Mouse (Mus musculus) macrophage (primary cell): Measurements from ENCODE around the gene Smarcd1. TPM values are rescaled to one million over a fixed set of nuclear protein-coding genes. Genes with fewer than 3 reads are reported as not detected.

ENCODE experiments used
- H3K27ac ChIP-seq: fragments of 350-480 bp; formaldehyde crosslinking; 2 replicates; pipeline ENCODE4 v1.9.0; 2021
- H3K36me3 ChIP-seq: fragments of 350-480 bp; formaldehyde crosslinking; 2 replicates; pipeline ENCODE4 v1.9.0; 2021; ENCODE audit errors: inconsistent target
- H3K4me3 ChIP-seq: fragments of 350-480 bp; formaldehyde crosslinking; 2 replicates; pipeline ENCODE4 v1.9.0; 2021; ENCODE audit errors: inconsistent target
- H3K79me2 ChIP-seq: fragments of 350-480 bp; formaldehyde crosslinking; 2 replicates; pipeline ENCODE4 v1.9.0; 2021; ENCODE audit errors: inconsistent target
- WGBS: methylation state at CpG from one replicate; pipeline ENCODE4 v1.1.7; 2026; ENCODE audit warnings: inconsistent platforms; ENCODE audit not compliant: missing documents; 5-methylcytosine and 5-hydroxymethylcytosine counted together
- polyA plus RNA-seq: library from polyadenylated mRNA; stranded (reverse); fragments of 250-400 nt; gene quantifications from 3 replicates; pipeline ENCODE4 v1.2.4, GENCODE M21; 2018; ENCODE audit warnings: inconsistent platforms
- total RNA-seq, 78 experiments: library from RNA; depleted of rRNA; stranded (reverse); fragments of 250-400 nt; gene quantifications; 1 replicate in 9 of 78; 2 replicates in 24 of 78; 3 replicates in 43 of 78; 4 replicates in 2 of 78; pipeline ENCODE4 v1.2.4; 2018; ENCODE audit warnings: inconsistent platforms in 56 of 78

Gene Smarcd1
- 10 to 100 TPM; 11.9 to 56.1 (median 33.2) TPM for total RNA-seq (2018; cell fraction: chromatin; rRNA removed)
- 10 to 100 TPM; 11.6 to 22.9 (median 18.2) TPM for total RNA-seq (2018; cell fraction: cytosol; rRNA removed)
- total RNA-seq (2018; cell fraction: nucleus; rRNA removed): 10 to 100 TPM; 10.8 to 37.2 (median 24.3) TPM
- 13.0 to 15.0 TPM (median 14.7 TPM) in 3 replicates for polyA plus RNA-seq

- H3K79me2 ChIP-seq: no peaks in the 10 kb centered on the region; the same call in 1 of the 2 replicates
- H3K4me3 ChIP-seq: peak within 1 kb of the TSS; percentile 53
- no peak within 1 kb of the TSS for H3K27ac ChIP-seq
- peaks cover 14% of the 10 kb centered on the region for H3K36me3 ChIP-seq
- WGBS: 2% methylated on average over 46 of the region's 71 CpGs
These were observed at the start of gene Smarcd1 for GRCm38 (mm10) chr15:99701999-99702900. Gene Smarcd1 (plus strand): TSS chr15:99702129.

GRCm38 (mm10) chr15:99653291-99653690, 48.6 kb upstream of the Smarcd1 start:
- 22% methylated on average over 8 of the region's 8 CpGs for WGBS
- no peaks in the 10 kb centered on the region for H3K36me3 ChIP-seq
- no peak overlapping the region for H3K4me3 ChIP-seq
- H3K27ac ChIP-seq: no peak overlapping the region
- H3K79me2 ChIP-seq: peaks cover 29% of the 10 kb centered on the region

GRCm38 (mm10) chr15:99653876-99654275, 48.1 kb upstream of the Smarcd1 start:
- 28% methylated on average over 21 of the region's 21 CpGs for WGBS
- Histone ChIP-seq H3K27ac (no peak overlapping the region), H3K4me3 (no peak overlapping the region), H3K79me2 (peaks cover 24% of the 10 kb centered on the region), H3K36me3 (no peaks in the 10 kb centered on the region)

GRCm38 (mm10) chr15:99655956-99656355, 46.0 kb upstream of the Smarcd1 start:
- Histone ChIP-seq H3K36me3 (no peaks in the 10 kb centered on the region), H3K79me2 (peaks cover 3% of the 10 kb centered on the region), H3K4me3 (no peak overlapping the region), H3K27ac (no peak overlapping the region)
- 72% methylated on average over 9 of the region's 9 CpGs for WGBS

GRCm38 (mm10) chr15:99658437-99658836, 43.5 kb upstream of the Smarcd1 start:
- H3K27ac ChIP-seq: no peak overlapping the region
- H3K4me3 ChIP-seq: no peak overlapping the region
- WGBS: 74% methylated on average over 2 of the region's 2 CpGs
- H3K36me3 ChIP-seq: no peaks in the 10 kb centered on the region
- no peaks in the 10 kb centered on the region for H3K79me2 ChIP-seq

GRCm38 (mm10) chr15:99661121-99661830, 40.7 kb upstream of the Smarcd1 start:
- H3K27ac ChIP-seq: no peak overlapping the region
- 97% methylated on average over 15 of the region's 15 CpGs for WGBS
- H3K4me3 ChIP-seq: no peak overlapping the region
- H3K36me3 ChIP-seq: no peaks in the 10 kb centered on the region
- H3K79me2 ChIP-seq: no peaks in the 10 kb centered on the region

GRCm38 (mm10) chr15:99662371-99662770, 39.6 kb upstream of the Smarcd1 start:
- Histone ChIP-seq H3K4me3 (no peak overlapping the region), H3K36me3 (no peaks in the 10 kb centered on the region), H3K79me2 (no peaks in the 10 kb centered on the region), H3K27ac (no peak overlapping the region)
- 85% methylated on average over 7 of the region's 7 CpGs for WGBS

- no peaks in the 10 kb centered on the region for H3K36me3 ChIP-seq
- WGBS: 10% methylated on average over 17 of the region's 17 CpGs
- no peaks in the 10 kb centered on the region for H3K79me2 ChIP-seq
- no peak overlapping the region for H3K27ac ChIP-seq
- H3K4me3 ChIP-seq: peak overlapping the region; percentile 7; the same call in 1 of the 2 replicates
These were observed 37.8 kb upstream of the Smarcd1 start for GRCm38 (mm10) chr15:99663964-99664599.

- WGBS: 2% methylated on average over 44 of the region's 52 CpGs
- H3K36me3 ChIP-seq: no peaks in the 10 kb centered on the region
- H3K4me3 ChIP-seq: peak overlapping the region; percentile 7; the same call in 1 of the 2 replicates
- no peaks in the 10 kb centered on the region for H3K79me2 ChIP-seq
- H3K27ac ChIP-seq: no peak overlapping the region
These were observed 37.1 kb upstream of the Smarcd1 start for GRCm38 (mm10) chr15:99664600-99665451.

- H3K4me3 ChIP-seq: no peak overlapping the region
- 100% methylated on average over 2 of the region's 2 CpGs for WGBS
- H3K36me3 ChIP-seq: no peaks in the 10 kb centered on the region
- H3K79me2 ChIP-seq: no peaks in the 10 kb centered on the region
- H3K27ac ChIP-seq: no peak overlapping the region
These were observed 34.4 kb upstream of the Smarcd1 start for GRCm38 (mm10) chr15:99667544-99667943.

GRCm38 (mm10) chr15:99668881-99669280, 33.0 kb upstream of the Smarcd1 start:
- 10% methylated on average over 12 of the region's 12 CpGs for WGBS
- Histone ChIP-seq H3K79me2 (no peaks in the 10 kb centered on the region), H3K27ac (no peak overlapping the region), H3K36me3 (no peaks in the 10 kb centered on the region), H3K4me3 (no peak overlapping the region)

GRCm38 (mm10) chr15:99669392-99669791, 32.5 kb upstream of the Smarcd1 start:
- Histone ChIP-seq H3K79me2 (no peaks in the 10 kb centered on the region), H3K36me3 (no peaks in the 10 kb centered on the region), H3K4me3 (no peak overlapping the region), H3K27ac (no peak overlapping the region)
- WGBS: 17% methylated on average over 1 of the region's 1 CpGs

GRCm38 (mm10) chr15:99670154-99670821, 31.6 kb upstream of the Smarcd1 start, which contains the start of gene Asic1:
Gene Asic1 (plus strand): TSS chr15:99670368.
- Histone ChIP-seq H3K79me2 (no peaks in the 10 kb centered on the region), H3K27ac (no peak within 1 kb of the TSS), H3K36me3 (no peaks in the 10 kb centered on the region), H3K4me3 (no peak within 1 kb of the TSS)
- 1% methylated on average over 70 of the region's 74 CpGs for WGBS
